Mouse (Mus musculus) stomach, embryonic 16.5 days (tissue): Measurements from ENCODE around the gene Slc13a2. TPM values are rescaled to one million over a fixed set of nuclear protein-coding genes. Genes with fewer than 3 reads are reported as not detected.

ENCODE experiments used
- ATAC-seq: fragments of 200-750 bp; cut with Nextera tagmentation; 2 replicates; pipeline ENCODE4 v1.8.0; 2017; ENCODE audit warnings: moderate number of reproducible peaks, moderate TSS enrichment; ENCODE audit not compliant: insufficient read depth, low FRiP score
- H3K27ac ChIP-seq: fragments of 300-500 bp; sonication (generic); 2 replicates; pipeline ENCODE4 v1.5.1; 2014; ENCODE audit warnings: low read length
- H3K27me3 ChIP-seq: fragments of 300-500 bp; sonication (generic); 2 replicates; pipeline ENCODE4 v1.6.1; 2014; ENCODE audit warnings: low read length, control low read depth, mixed read lengths; ENCODE audit not compliant: control insufficient read depth, insufficient read depth
- H3K36me3 ChIP-seq: fragments of 300-500 bp; sonication (generic); 2 replicates; pipeline ENCODE4 v1.6.1; 2014; ENCODE audit warnings: low read length; ENCODE audit not compliant: control insufficient read depth, insufficient read depth
- H3K4me1 ChIP-seq: fragments of 300-500 bp; sonication (generic); 2 replicates; pipeline ENCODE4 v1.6.1; 2014; ENCODE audit warnings: low read length, control low read depth, mixed read lengths; ENCODE audit not compliant: control insufficient read depth, insufficient read depth
- H3K4me2 ChIP-seq: fragments of 300-500 bp; sonication (generic); 2 replicates; pipeline ENCODE4 v1.6.1; 2014; ENCODE audit warnings: low read depth, low read length, mixed read lengths
- H3K4me3 ChIP-seq: fragments of 300-500 bp; sonication (generic); replicated peaks from 2 replicates; pipeline ENCODE4 v1.5.1; 2014; ENCODE audit warnings: mild to moderate bottlenecking, low read length
- H3K9ac ChIP-seq: fragments of 300-500 bp; sonication (generic); 2 replicates; pipeline ENCODE4 v1.6.1; 2014; ENCODE audit warnings: low read length
- H3K9me3 ChIP-seq: fragments of 300-500 bp; sonication (generic); replicated peaks from 2 replicates; pipeline ENCODE4 v1.6.1; 2016; ENCODE audit warnings: low read length, control low read depth; ENCODE audit not compliant: control insufficient read depth
- WGBS: fragments of 180-500 bp; shearing (Covaris S2); extraction: QIAGEN DNeasy Blood & Tissue Kit; methylation state at CpG from one replicate; pipeline ENCODE4 v1.1.7; 2014; 5-methylcytosine and 5-hydroxymethylcytosine counted together
- polyA plus RNA-seq: library from polyadenylated mRNA; unstranded; fragments of >200 nt; fragmentation: Nextera tagmentation; extraction: Ambion mirVana; gene quantifications from 2 replicates; pipeline ENCODE4 v1.2.1, GENCODE M21; 2015

The Slc13a2 gene
- polyA plus RNA-seq, 1 experiment from 2014 or later, result 0.25 TPM

- H3K9me3 ChIP-seq, result no peaks in the 10 kb centered on the region
- H3K9ac ChIP-seq, result no peak overlapping the region
- peaks cover 18% of the 10 kb centered on the region for H3K4me1 ChIP-seq
- no peaks in the 10 kb centered on the region for H3K36me3 ChIP-seq
- no peak overlapping the region for H3K27ac ChIP-seq
- WGBS, result 70% methylated on average over 5 of the region's 5 CpGs
- H3K4me2 ChIP-seq, result no peak overlapping the region
- H3K27me3 ChIP-seq, result no peaks in the 10 kb centered on the region
- ATAC-seq, result no peak
- no peak overlapping the region for H3K4me3 ChIP-seq
Observed at GRCm38 (mm10) chr11:78462669-78463068, 40.7 kb upstream of the Slc13a2 start.

- no peak overlapping the region for H3K4me2 ChIP-seq
- 70% methylated on average over 1 of the region's 1 CpGs for WGBS
Observed at GRCm38 (mm10) chr11:78461894-78462293, 39.9 kb upstream of the Slc13a2 start.

DNA sequence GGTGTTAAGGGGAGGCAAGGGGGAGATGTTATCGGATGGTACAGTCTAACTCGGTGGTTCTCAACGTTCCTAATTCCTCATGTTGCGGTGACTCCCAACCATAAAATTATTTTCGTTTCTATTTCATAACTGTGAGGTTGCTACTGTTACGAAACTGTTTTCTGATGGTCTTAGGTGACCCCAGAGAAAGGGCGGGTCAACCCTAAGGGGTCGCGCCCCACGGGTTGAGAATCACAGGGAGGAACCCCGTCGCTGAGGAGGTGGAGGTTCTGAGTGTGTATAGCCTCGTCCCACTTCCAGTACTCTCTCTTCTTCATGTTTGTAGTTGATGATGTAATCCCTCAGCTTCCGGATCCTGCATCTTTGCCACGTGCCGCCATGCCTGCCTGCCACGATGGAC is 36.7 kb upstream of the Slc13a2 start:
- Histone ChIP-seq H3K36me3 (no peaks in the 10 kb centered on the region), H3K4me1 (peaks cover 1% of the 10 kb centered on the region; the same call in 1 of the 2 replicates), H3K4me2 (no peak overlapping the region), H3K27ac (no peak overlapping the region), H3K4me3 (no peak overlapping the region), H3K9ac (no peak overlapping the region), H3K9me3 (no peaks in the 10 kb centered on the region), H3K27me3 (no peaks in the 10 kb centered on the region)
- WGBS, result 86% methylated on average over 17 of the region's 17 CpGs
- no peak for ATAC-seq

More at GRCm38 (mm10) chr11:78461894-78462293, 39.9 kb upstream of the Slc13a2 start:
- H3K4me1 ChIP-seq, result peaks cover 17% of the 10 kb centered on the region
- no peaks in the 10 kb centered on the region for H3K9me3 ChIP-seq
- no peak overlapping the region for H3K27ac ChIP-seq
- H3K4me3 ChIP-seq, result no peak overlapping the region
- no peak for ATAC-seq
- H3K36me3 ChIP-seq, result no peaks in the 10 kb centered on the region
- no peak overlapping the region for H3K9ac ChIP-seq
- no peaks in the 10 kb centered on the region for H3K27me3 ChIP-seq

DNA sequence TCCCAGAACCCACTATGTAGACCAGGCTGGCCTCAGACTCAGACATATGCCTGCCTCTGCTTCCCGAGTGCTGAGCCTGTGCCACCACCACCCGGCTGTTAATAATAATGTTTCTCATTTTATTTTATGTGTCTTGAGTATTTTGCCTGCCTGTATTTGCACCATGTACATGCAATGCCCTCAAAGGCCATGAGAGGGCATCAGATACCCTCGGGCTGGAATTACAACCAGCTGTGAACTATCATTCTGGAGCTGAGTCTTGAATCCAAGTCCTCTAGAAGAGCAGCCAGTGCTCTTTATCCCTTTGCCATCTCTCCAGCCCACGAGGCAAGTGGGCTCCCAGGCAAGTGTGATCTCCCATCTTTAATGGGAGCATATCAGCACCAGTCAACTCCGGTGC is 33.3 kb upstream of the Slc13a2 start:
- no peak for ATAC-seq
- no peaks in the 10 kb centered on the region for H3K27me3 ChIP-seq
- H3K36me3 ChIP-seq, result no peaks in the 10 kb centered on the region
- H3K4me3 ChIP-seq, result no peak overlapping the region
- H3K4me1 ChIP-seq, result no peaks in the 10 kb centered on the region
- H3K9ac ChIP-seq, result no peak overlapping the region
- no peaks in the 10 kb centered on the region for H3K9me3 ChIP-seq
- WGBS, result 27% methylated on average over 5 of the region's 5 CpGs
- no peak overlapping the region for H3K27ac ChIP-seq
- H3K4me2 ChIP-seq, result no peak overlapping the region

GRCm38 (mm10) chr11:78454276-78454675 is 32.3 kb upstream of the Slc13a2 start:
- H3K36me3 ChIP-seq, result no peaks in the 10 kb centered on the region
- H3K27ac ChIP-seq, result no peak overlapping the region
- no peak overlapping the region for H3K4me3 ChIP-seq
- 70% methylated on average over 7 of the region's 7 CpGs for WGBS
- no peak overlapping the region for H3K9ac ChIP-seq
- no peaks in the 10 kb centered on the region for H3K4me1 ChIP-seq
- H3K4me2 ChIP-seq, result no peak overlapping the region
- ATAC-seq, result no peak
- no peaks in the 10 kb centered on the region for H3K27me3 ChIP-seq
- H3K9me3 ChIP-seq, result no peaks in the 10 kb centered on the region

- H3K4me3 ChIP-seq, result no peak overlapping the region
- no peak overlapping the region for H3K9ac ChIP-seq
- no peaks in the 10 kb centered on the region for H3K27me3 ChIP-seq
- H3K4me2 ChIP-seq, result no peak overlapping the region
- no peaks in the 10 kb centered on the region for H3K9me3 ChIP-seq
- no peaks in the 10 kb centered on the region for H3K36me3 ChIP-seq
- 10% methylated on average over 4 of the region's 4 CpGs for WGBS
- H3K27ac ChIP-seq, result no peak overlapping the region
- no peaks in the 10 kb centered on the region for H3K4me1 ChIP-seq
- no peak for ATAC-seq
Observed at GRCm38 (mm10) chr11:78453675-78454074, 31.7 kb upstream of the Slc13a2 start.

- Histone ChIP-seq H3K4me3 (no peak overlapping the region), H3K4me1 (no peaks in the 10 kb centered on the region), H3K9ac (no peak overlapping the region), H3K9me3 (no peaks in the 10 kb centered on the region), H3K36me3 (no peaks in the 10 kb centered on the region), H3K4me2 (no peak overlapping the region), H3K27ac (no peak overlapping the region), H3K27me3 (no peaks in the 10 kb centered on the region)
- no peak for ATAC-seq
- 47% methylated on average over 2 of the region's 2 CpGs for WGBS
Observed at GRCm38 (mm10) chr11:78450337-78450736, 28.3 kb upstream of the Slc13a2 start.

GRCm38 (mm10) chr11:78448242-78448641 is 26.2 kb upstream of the Slc13a2 start:
- no peak for ATAC-seq
- Histone ChIP-seq H3K27ac (no peak overlapping the region), H3K9ac (no peak overlapping the region), H3K4me3 (no peak overlapping the region), H3K36me3 (no peaks in the 10 kb centered on the region), H3K27me3 (no peaks in the 10 kb centered on the region), H3K4me2 (no peak overlapping the region), H3K4me1 (no peaks in the 10 kb centered on the region), H3K9me3 (no peaks in the 10 kb centered on the region; the same call in 1 of the 2 replicates)
- 82% methylated on average over 1 of the region's 1 CpGs for WGBS

DNA sequence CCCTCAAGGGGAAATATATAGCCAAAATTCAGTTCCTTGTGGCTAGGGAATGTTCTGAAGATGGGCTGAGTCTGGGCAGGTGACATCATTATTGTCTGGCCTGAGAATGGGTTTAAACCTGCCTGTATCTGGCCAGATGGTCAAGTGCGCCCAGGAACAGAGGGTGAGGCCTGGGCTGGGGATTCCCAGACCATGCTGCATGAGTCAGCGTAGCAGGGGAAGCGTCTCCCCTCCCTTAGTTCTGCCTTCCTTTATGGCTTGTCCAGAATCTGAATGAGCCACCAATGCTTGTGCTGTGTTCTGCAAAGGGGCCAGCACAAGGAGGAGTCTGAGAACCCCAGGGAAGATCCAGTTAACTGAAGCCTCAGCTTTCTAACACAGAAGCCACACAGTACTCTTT is 25.2 kb upstream of the Slc13a2 start:
- Histone ChIP-seq H3K9ac (no peak overlapping the region), H3K27me3 (no peaks in the 10 kb centered on the region), H3K27ac (no peak overlapping the region), H3K4me3 (no peak overlapping the region), H3K36me3 (no peaks in the 10 kb centered on the region), H3K9me3 (no peaks in the 10 kb centered on the region; the same call in 1 of the 2 replicates), H3K4me2 (no peak overlapping the region), H3K4me1 (no peaks in the 10 kb centered on the region)
- no peak for ATAC-seq
- 67% methylated on average over 3 of the region's 3 CpGs for WGBS

- no peak overlapping the region for H3K4me3 ChIP-seq
- H3K9ac ChIP-seq, result no peak overlapping the region
- no peak overlapping the region for H3K27ac ChIP-seq
- H3K9me3 ChIP-seq, result no peaks in the 10 kb centered on the region; the same call in 1 of the 2 replicates
- no peaks in the 10 kb centered on the region for H3K36me3 ChIP-seq
- no peak overlapping the region for H3K4me2 ChIP-seq
- ATAC-seq, result no peak
- WGBS, result 83% methylated on average over 5 of the region's 5 CpGs
- no peaks in the 10 kb centered on the region for H3K27me3 ChIP-seq
- H3K4me1 ChIP-seq, result no peaks in the 10 kb centered on the region
Observed at GRCm38 (mm10) chr11:78443115-78443514, 21.1 kb upstream of the Slc13a2 start.
